Mouse (Mus musculus) heart, embryonic 14.5 days (tissue): ENCODE measurements around the gene Tmprss5. TPM values are rescaled to one million over a fixed set of nuclear protein-coding genes. Genes with fewer than 3 reads are reported as not detected.

ENCODE experiments used
- ATAC-seq: fragments of 200-750 bp; cut with Nextera tagmentation; 2 replicates; pipeline ENCODE4 v1.8.0; 2017; ENCODE audit warnings: low read depth, moderate TSS enrichment; ENCODE audit not compliant: insufficient number of reproducible peaks, insufficient read depth, low FRiP score
- H3K27ac ChIP-seq, 2 experiments: fragments of 200-500 bp in 1 of 2; fragments of 300-500 bp in 1 of 2; sonication (generic) in 1 of 2; replicated peaks in 1 of 2; 2 replicates each; pipeline ENCODE4 v1.5.1; 2012 to 2014; ENCODE audit warnings: low read depth in 2 of 2, low read length in 2 of 2, control low read depth in 1 of 2, mild to moderate bottlenecking in 1 of 2, mixed read lengths in 1 of 2; ENCODE audit not compliant: control insufficient read depth in 1 of 2, insufficient read depth in 1 of 2
- H3K27me3 ChIP-seq: fragments of 300-500 bp; sonication (generic); 2 replicates; pipeline ENCODE4 v1.6.1; 2014; ENCODE audit warnings: mild to moderate bottlenecking, low read length, control low read depth; ENCODE audit not compliant: control insufficient read depth, insufficient read depth
- H3K36me3 ChIP-seq: fragments of 300-500 bp; sonication (generic); 2 replicates; pipeline ENCODE4 v1.6.1; 2014; ENCODE audit warnings: mild to moderate bottlenecking, control low read depth, low read length, mixed read lengths; ENCODE audit not compliant: control insufficient read depth, insufficient read depth
- H3K4me1 ChIP-seq, 2 experiments: fragments of 200-500 bp in 1 of 2; fragments of 300-500 bp in 1 of 2; sonication (generic) in 1 of 2; 2 replicates each; pipeline ENCODE4 v1.6.1; 2012 to 2014; ENCODE audit warnings: low read length in 2 of 2, control low read depth in 1 of 2, mixed read lengths in 1 of 2; ENCODE audit not compliant: control insufficient read depth in 2 of 2, insufficient read depth in 2 of 2
- H3K4me2 ChIP-seq: fragments of 300-500 bp; sonication (generic); 2 replicates; pipeline ENCODE4 v1.6.1; 2014; ENCODE audit warnings: mild to moderate bottlenecking, low read length
- H3K4me3 ChIP-seq, 2 experiments: fragments of 200-500 bp in 1 of 2; fragments of 300-500 bp in 1 of 2; sonication (generic) in 1 of 2; 2 replicates each; pipeline ENCODE4 v1.5.1; 2012 to 2014; ENCODE audit warnings: low read length in 2 of 2, mild to moderate bottlenecking in 2 of 2, control low read depth in 1 of 2, low read depth in 1 of 2, moderate library complexity in 1 of 2; ENCODE audit not compliant: control insufficient read depth in 1 of 2, insufficient read depth in 1 of 2
- H3K9ac ChIP-seq: fragments of 300-500 bp; sonication (generic); 2 replicates; pipeline ENCODE4 v1.6.1; 2014; ENCODE audit warnings: mild to moderate bottlenecking, low read length
- H3K9me3 ChIP-seq: fragments of 300-500 bp; sonication (generic); 2 replicates; pipeline ENCODE4 v1.6.1; 2016; ENCODE audit warnings: low read length, control low read depth; ENCODE audit not compliant: control insufficient read depth
- WGBS: fragments of 180-500 bp; shearing (Covaris S2); extraction: QIAGEN DNeasy Blood & Tissue Kit; methylation state at CpG from one replicate; pipeline ENCODE4 v1.1.7; 2014; 5-methylcytosine and 5-hydroxymethylcytosine counted together
- polyA plus RNA-seq: library from polyadenylated mRNA; unstranded; fragments of >200 nt; fragmentation: Nextera tagmentation; extraction: Ambion mirVana; gene quantifications from 2 replicates; pipeline ENCODE4 v1.2.1, GENCODE M21; 2014

Tmprss5 gene
- polyA plus RNA-seq, 1 experiment from 2014 or later = not detected

DNA sequence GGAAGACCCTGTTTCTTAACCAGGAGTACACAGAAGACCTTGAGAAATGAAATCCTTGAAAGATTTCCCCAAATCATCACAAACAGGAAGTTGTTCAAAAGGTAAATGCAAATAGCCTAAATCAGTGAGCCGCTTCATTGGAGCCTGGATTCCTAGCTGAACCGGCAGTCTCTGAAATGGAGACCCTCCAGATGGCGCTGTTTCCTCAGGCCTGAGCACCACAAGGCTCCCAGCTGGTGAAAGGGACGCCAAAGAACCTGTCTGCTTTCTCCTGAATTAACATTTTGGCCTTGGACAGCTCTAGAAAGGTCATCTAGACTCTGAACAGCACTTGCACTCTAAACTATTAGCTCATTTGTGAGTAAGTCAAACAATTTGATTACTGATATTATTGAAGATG is 501 bp downstream of the Tmprss5 start:
- no peak for ATAC-seq
- Histone ChIP-seq H3K4me2 (no peak overlapping the region), H3K9ac (no peak overlapping the region), H3K27ac (no peak overlapping the region), H3K36me3 (peaks cover 45% of the 10 kb centered on the region), H3K27me3 (no peaks in the 10 kb centered on the region), H3K4me3 (no peak overlapping the region), H3K4me1 (no peaks in the 10 kb centered on the region), H3K9me3 (no peaks in the 10 kb centered on the region)
- WGBS = 16% methylated on average over 4 of the region's 4 CpGs

GRCm38 (mm10) chr9:49087317-49087716 is 6.3 kb downstream of the Tmprss5 start:
- Histone ChIP-seq H3K4me2 (no peak overlapping the region), H3K4me3 (no peak overlapping the region), H3K36me3 (no peaks in the 10 kb centered on the region), H3K9me3 (no peaks in the 10 kb centered on the region), H3K27me3 (no peaks in the 10 kb centered on the region), H3K9ac (no peak overlapping the region), H3K4me1 (no peaks in the 10 kb centered on the region), H3K27ac (no peak overlapping the region)
- ATAC-seq = no peak
- 75% methylated on average over 11 of the region's 11 CpGs for WGBS

- ATAC-seq = no peak
- no peak overlapping the region for H3K27ac ChIP-seq
- H3K9me3 ChIP-seq = no peaks in the 10 kb centered on the region
- H3K9ac ChIP-seq = no peak overlapping the region
- no peaks in the 10 kb centered on the region for H3K27me3 ChIP-seq
- WGBS = 84% methylated on average over 3 of the region's 3 CpGs
- H3K4me1 ChIP-seq = peaks cover 2 to 11% of the 10 kb centered on the region in 2 experiments; a peak in 2 of 4 replicates
- no peak overlapping the region for H3K4me3 ChIP-seq
- no peaks in the 10 kb centered on the region for H3K36me3 ChIP-seq
- no peak overlapping the region for H3K4me2 ChIP-seq
Measured at GRCm38 (mm10) chr9:49098871-49099270, 17.8 kb downstream of the Tmprss5 start.

DNA sequence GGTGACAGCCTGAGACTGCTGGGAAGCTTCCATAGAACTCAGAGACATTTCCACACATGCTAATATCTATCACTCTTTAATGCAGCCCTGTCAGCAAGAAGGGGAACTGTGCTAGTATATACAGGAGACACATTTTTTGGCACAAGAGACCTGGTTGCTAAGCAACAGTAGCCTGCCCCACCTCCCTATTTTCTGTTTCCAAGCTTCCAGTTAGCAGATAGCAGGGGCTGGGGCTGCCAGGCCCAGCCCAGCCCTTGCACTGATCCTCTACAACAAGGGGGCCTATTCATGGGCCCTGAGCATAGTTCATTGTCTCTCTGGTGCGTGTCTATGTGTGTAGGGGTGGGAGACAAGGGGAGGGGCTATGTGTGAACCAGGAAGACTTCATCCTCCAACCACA is 21.3 kb downstream of the Tmprss5 start:
- peak; percentile 66 for ATAC-seq
- H3K9me3 ChIP-seq = no peaks in the 10 kb centered on the region
- H3K27ac ChIP-seq = no peak overlapping the region
- H3K4me3 ChIP-seq = no peak overlapping the region
- peaks cover 2 to 11% of the 10 kb centered on the region in 2 experiments; a peak in 2 of 4 replicates for H3K4me1 ChIP-seq
- no peak overlapping the region for H3K4me2 ChIP-seq
- H3K36me3 ChIP-seq = no peaks in the 10 kb centered on the region
- H3K9ac ChIP-seq = no peak overlapping the region
- H3K27me3 ChIP-seq = no peaks in the 10 kb centered on the region
- 32% methylated on average over 1 of the region's 1 CpGs for WGBS

- no peak for ATAC-seq
- Histone ChIP-seq H3K27me3 (no peaks in the 10 kb centered on the region), H3K4me3 (no peak overlapping the region), H3K9ac (no peak overlapping the region), H3K4me2 (no peak overlapping the region), H3K36me3 (no peaks in the 10 kb centered on the region), H3K4me1 (no peaks in the 10 kb centered on the region; a peak in 1 of 4 replicates), H3K9me3 (no peaks in the 10 kb centered on the region), H3K27ac (no peak overlapping the region)
- WGBS = 60% methylated on average over 7 of the region's 7 CpGs
Measured at GRCm38 (mm10) chr9:49109101-49109500, 28.0 kb downstream of the Tmprss5 start.

GRCm38 (mm10) chr9:49110476-49111220 is 29.6 kb downstream of the Tmprss5 start:
- Histone ChIP-seq H3K27me3 (no peaks in the 10 kb centered on the region), H3K36me3 (no peaks in the 10 kb centered on the region), H3K27ac (no peak overlapping the region), H3K9me3 (no peaks in the 10 kb centered on the region), H3K4me3 (no peak overlapping the region), H3K4me2 (no peak overlapping the region), H3K9ac (no peak overlapping the region), H3K4me1 (no peaks in the 10 kb centered on the region; a peak in 1 of 4 replicates)
- ATAC-seq = no peak
- WGBS = 43% methylated on average over 6 of the region's 6 CpGs

DNA sequence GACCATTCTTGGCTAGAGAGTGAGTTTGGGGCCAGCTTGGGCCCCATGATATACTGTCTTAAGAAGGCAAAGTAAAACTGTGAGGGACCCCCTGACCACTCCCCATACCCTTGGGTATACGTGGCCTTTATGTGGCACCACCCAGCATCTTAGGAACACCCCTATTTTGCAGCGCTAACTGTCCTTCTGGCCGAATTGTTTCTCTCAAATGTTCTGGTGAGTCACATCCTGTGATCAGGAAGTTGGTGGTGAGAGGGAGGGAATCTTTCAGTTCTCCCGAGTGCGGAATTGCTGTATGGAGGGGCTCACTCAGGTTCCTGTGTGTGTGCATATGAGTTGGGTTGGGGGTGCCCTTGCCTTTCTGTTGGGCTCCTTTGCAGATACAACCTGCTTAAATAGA is 30.2 kb downstream of the Tmprss5 start:
- Histone ChIP-seq H3K9ac (no peak overlapping the region), H3K27me3 (no peaks in the 10 kb centered on the region), H3K27ac (no peak overlapping the region), H3K9me3 (no peaks in the 10 kb centered on the region), H3K4me3 (no peak overlapping the region), H3K4me2 (no peak overlapping the region), H3K36me3 (no peaks in the 10 kb centered on the region), H3K4me1 (no peaks in the 10 kb centered on the region; a peak in 1 of 4 replicates)
- no peak for ATAC-seq
- 56% methylated on average over 5 of the region's 5 CpGs for WGBS
